Comparison of ENCODE assay signal across 9 mouse cellular contexts in the genomic region with DNA sequence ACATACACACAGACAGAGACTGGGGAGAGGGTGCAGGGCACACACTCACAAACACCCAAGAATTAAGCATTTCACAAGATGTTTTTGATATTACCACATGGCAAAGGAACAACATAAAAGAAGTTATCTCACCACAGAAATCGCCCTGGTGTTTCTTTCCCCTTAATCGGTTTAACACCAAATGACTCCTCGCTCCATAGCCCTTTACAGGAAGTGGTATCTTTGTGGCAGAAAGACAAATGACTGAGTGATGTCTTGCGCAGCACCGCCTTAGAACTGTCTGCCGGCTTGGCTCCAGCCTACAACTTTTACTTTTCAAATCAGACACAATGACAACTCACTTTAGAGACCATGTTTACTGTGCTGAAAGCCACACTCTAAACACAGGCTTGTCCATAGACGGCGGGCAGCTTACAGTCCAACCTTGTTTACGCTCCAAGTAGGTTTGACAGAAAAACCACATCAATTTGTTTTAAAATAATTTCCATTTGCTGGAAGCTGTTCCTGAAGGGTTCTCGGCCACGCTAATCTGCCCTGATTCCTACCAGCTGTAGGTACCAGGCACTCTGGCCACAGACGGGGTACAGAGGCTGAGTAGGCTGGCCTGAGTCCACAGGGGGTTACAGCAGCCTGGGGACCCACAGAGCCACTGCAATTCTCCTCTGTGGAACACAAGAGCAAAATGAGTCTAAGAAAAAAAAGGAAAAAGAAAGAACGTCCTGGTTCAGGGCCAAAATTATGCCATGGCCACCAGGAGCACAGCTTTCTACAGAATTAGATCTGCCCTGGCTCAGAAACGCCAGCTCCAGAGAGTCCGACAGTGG. TPM values are rescaled to one million over a fixed set of nuclear protein-coding genes. Genes with fewer than 3 reads are reported as not detected.
DNase-seq lines count a peak whose midpoint lies in the region; ATAC-seq and TF ChIP-seq lines count a peak whose summit lies in the region.
"Had no signal": no experiment of that assay in that cellular context is flagged by ENCODE, and none has a peak within 500 bp of the region (broad histone marks: within the 10 kb centered on the region; RNA-seq: fewer than 3 reads in every experiment).

No protein-coding gene starts in this region.

- no peaks in the 10 kb centered on the region for H3K27me3 ChIP-seq in kidney, postnatal 0 days (ENCODE audit: insufficient read depth, low read length)
- H3K27me3 ChIP-seq in kidney, embryonic 14.5 days (ENCODE audit: control insufficient read depth, insufficient read depth, low read length): 0 out of 2 replicates have a peak, but pooled peaks cover 4% of the 10 kb centered on the region
- H3K27me3 ChIP-seq in hindbrain, embryonic 15.5 days: no peaks in the 10 kb centered on the region
- no peaks in the 10 kb centered on the region for H3K27me3 ChIP-seq in small intestine, adult 2 months (ENCODE audit: control insufficient read depth, insufficient read depth, low read length)
- H3K27me3 ChIP-seq: midbrain, embryonic 12.5 days had no signal

- no peak for DNase-seq in kidney, postnatal 0 days (ENCODE audit: low spot score)
- peak; percentile 22 for DNase-seq in MN1 (ENCODE audit: low spot score)
- no peak for DNase-seq in kidney, postnatal 14 days
- no peak for DNase-seq in urinary bladder, adult 18-20 months (ENCODE audit: low spot score in 2 of 2)
- DNase-seq in lung, postnatal 25 days (ENCODE audit: low spot score): no peak

- H3K27ac ChIP-seq in kidney, postnatal 0 days: 0 out of 2 replicates have a peak overlapping the region, but pooled peaks have one; percentile 13
- no peak overlapping the region for H3K27ac ChIP-seq in kidney, embryonic 14.5 days (ENCODE audit: low read depth, low read length)
- peak overlapping the region; percentile 27; the same call in 1 of the 2 replicates for H3K27ac ChIP-seq in hindbrain, embryonic 15.5 days (replicated peaks)
- peak overlapping the region; percentile 83 for H3K27ac ChIP-seq in small intestine, adult 2 months (ENCODE audit: insufficient read depth, low read depth, low read length)
- H3K27ac ChIP-seq: midbrain, embryonic 12.5 days had no signal

- H3K36me3 ChIP-seq in kidney, postnatal 0 days (ENCODE audit: insufficient read depth, low read length): no peaks in the 10 kb centered on the region
- H3K36me3 ChIP-seq in kidney, embryonic 14.5 days (ENCODE audit: control insufficient read depth, insufficient read depth, low read length): no peaks in the 10 kb centered on the region
- no peaks in the 10 kb centered on the region for H3K36me3 ChIP-seq in hindbrain, embryonic 15.5 days
- no peaks in the 10 kb centered on the region for H3K36me3 ChIP-seq in small intestine, adult 2 months (ENCODE audit: control insufficient read depth, insufficient read depth, low read length)
- H3K36me3 ChIP-seq: midbrain, embryonic 12.5 days had no signal

- H3K4me2 ChIP-seq in kidney, postnatal 0 days (ENCODE audit: low read length): no peak overlapping the region
- no peak overlapping the region for H3K4me2 ChIP-seq in kidney, embryonic 14.5 days (replicated peaks; ENCODE audit: low read depth, low read length)
- peak overlapping the region; percentile 27 for H3K4me2 ChIP-seq in hindbrain, embryonic 15.5 days
- H3K4me2 ChIP-seq: midbrain, embryonic 12.5 days had no signal

- WGBS in kidney, postnatal 0 days: 38% methylated on average over 15 of the region's 15 CpGs
- 40% methylated on average over 15 of the region's 15 CpGs for WGBS in kidney, embryonic 14.5 days
- WGBS in hindbrain, embryonic 15.5 days: 46% methylated on average over 15 of the region's 15 CpGs
- WGBS in small intestine, adult 2 months: 5% methylated on average over 15 of the region's 15 CpGs

- H3K4me1 ChIP-seq in kidney, postnatal 0 days (replicated peaks; ENCODE audit: insufficient read depth, low read length): peaks cover 44% of the 10 kb centered on the region
- H3K4me1 ChIP-seq in kidney, embryonic 14.5 days (ENCODE audit: control insufficient read depth, insufficient read depth, low read length): peaks cover 35% of the 10 kb centered on the region
- H3K4me1 ChIP-seq in hindbrain, embryonic 15.5 days (replicated peaks): peaks cover 63% of the 10 kb centered on the region
- H3K4me1 ChIP-seq in small intestine, adult 2 months (ENCODE audit: control insufficient read depth, insufficient read depth, insufficient read length, low read length): peaks cover 66% of the 10 kb centered on the region

- TF ChIP-seq POLR2A in small intestine, adult 2 months (IDR thresholded peaks at IDR 0.05; ENCODE audit: low read depth, low read length): no peak

- no peak overlapping the region for H3K9ac ChIP-seq in kidney, postnatal 0 days (ENCODE audit: low read depth, low read length)
- no peak overlapping the region for H3K9ac ChIP-seq in kidney, embryonic 14.5 days (ENCODE audit: low read depth, low read length)
- H3K9ac ChIP-seq in hindbrain, embryonic 15.5 days: no peak overlapping the region
- H3K9ac ChIP-seq: midbrain, embryonic 12.5 days had no signal

- no peak for TF ChIP-seq CTCF in kidney, postnatal 0 days (IDR thresholded peaks at IDR 0.05; ENCODE audit: low read depth)
- no peak; the same call in 1 of the 2 replicates for TF ChIP-seq CTCF in small intestine, adult 2 months (IDR thresholded peaks at IDR 0.05; ENCODE audit: extremely low read depth, insufficient read length, insufficient replicate concordance, low read depth, low read length)

- ATAC-seq in kidney, postnatal 0 days (replicated peaks; ENCODE audit: low FRiP score, low read depth): 0 out of 2 replicates have a peak, but pooled peaks have one; percentile 19
- no peak for ATAC-seq in kidney, embryonic 14.5 days (ENCODE audit: low FRiP score, low TSS enrichment)
- ATAC-seq in hindbrain, embryonic 15.5 days (ENCODE audit: low FRiP score, low read depth): no peak

- H3K4me3 ChIP-seq in kidney, postnatal 0 days (replicated peaks; ENCODE audit: low read depth, low read length): no peak overlapping the region
- H3K4me3 ChIP-seq in kidney, embryonic 14.5 days (ENCODE audit: low read length): no peak overlapping the region
- H3K4me3 ChIP-seq in hindbrain, embryonic 15.5 days: no peak overlapping the region
- peak overlapping the region; percentile 22 for H3K4me3 ChIP-seq in small intestine, adult 2 months (ENCODE audit: low read depth, low read length)
- H3K4me3 ChIP-seq: midbrain, embryonic 12.5 days had no signal

- no peaks in the 10 kb centered on the region for H3K9me3 ChIP-seq in kidney, postnatal 0 days (replicated peaks; ENCODE audit: low read length)
- H3K9me3 ChIP-seq in kidney, embryonic 14.5 days (ENCODE audit: control insufficient read depth, low read length): no peaks in the 10 kb centered on the region
- no peaks in the 10 kb centered on the region for H3K9me3 ChIP-seq in hindbrain, embryonic 15.5 days
- H3K9me3 ChIP-seq: midbrain, embryonic 12.5 days had no signal

RNA-seq across cellular contexts. Expression of a gene that starts 18.3 kb away (rescaled TPM):
- polyA plus RNA-seq in kidney, postnatal 0 days (2015; fragmentation: Nextera tagmentation; extraction: Ambion mirVana): 6.1 and 8.3 TPM in 2 replicates
- 10.4 and 11.0 TPM in 2 replicates for polyA plus RNA-seq in kidney, embryonic 14.5 days (2014; fragmentation: Nextera tagmentation; extraction: Ambion mirVana)
- polyA plus RNA-seq in hindbrain, embryonic 15.5 days (2015; fragmentation: Nextera tagmentation; extraction: Ambion mirVana): 20.6 and 23.8 TPM in 2 replicates
- 20.5 and 29.8 TPM in 2 replicates for polyA plus RNA-seq in small intestine, adult 2 months (2012; rRNA removed)
